Mouse (Mus musculus) hindbrain, embryonic 13.5 days (tissue): ENCODE results near the gene Gm21977. TPM values are rescaled to one million over a fixed set of nuclear protein-coding genes. Genes with fewer than 3 reads are reported as not detected.
"Not testable (repeated sequence)": the region's sequence is repeated elsewhere in the genome, so short reads cannot be mapped to it uniquely, and the experiment has no call there.

Experiments
- ATAC-seq: fragments of 200-750 bp; cut with Nextera tagmentation; 2 replicates; pipeline ENCODE4 v1.8.0; 2017; ENCODE audit warnings: moderate TSS enrichment; ENCODE audit not compliant: low FRiP score
- H3K27ac ChIP-seq: fragments of 300-500 bp; sonication (generic); 2 replicates; pipeline ENCODE4 v1.5.1; 2015; ENCODE audit warnings: inconsistent platforms, mild to moderate bottlenecking, moderate library complexity
- H3K27me3 ChIP-seq: fragments of 300-500 bp; sonication (generic); 2 replicates; pipeline ENCODE4 v1.6.1; 2015; ENCODE audit warnings: mild to moderate bottlenecking, inconsistent platforms
- H3K36me3 ChIP-seq: fragments of 300-500 bp; sonication (generic); 2 replicates; pipeline ENCODE4 v1.6.1; 2015; ENCODE audit warnings: mild to moderate bottlenecking, inconsistent platforms
- H3K4me1 ChIP-seq: fragments of 300-500 bp; sonication (generic); replicated peaks from 2 replicates; pipeline ENCODE4 v1.6.1; 2015; ENCODE audit warnings: inconsistent platforms
- H3K4me2 ChIP-seq: fragments of 300-500 bp; sonication (generic); 2 replicates; pipeline ENCODE4 v1.6.1; 2015; ENCODE audit warnings: inconsistent platforms, mild to moderate bottlenecking, moderate library complexity
- H3K4me3 ChIP-seq: fragments of 300-500 bp; sonication (generic); 2 replicates; pipeline ENCODE4 v1.5.1; 2015; ENCODE audit warnings: mild to moderate bottlenecking, inconsistent platforms
- H3K9ac ChIP-seq: fragments of 300-500 bp; sonication (generic); 2 replicates; pipeline ENCODE4 v1.6.1; 2015; ENCODE audit warnings: mild to moderate bottlenecking, inconsistent platforms
- H3K9me3 ChIP-seq: fragments of 300-500 bp; sonication (generic); 2 replicates; pipeline ENCODE4 v1.6.1; 2016; ENCODE audit warnings: inconsistent platforms
- WGBS: fragments of 180-500 bp; shearing (Covaris S2); methylation state at CpG from one replicate; pipeline ENCODE4 v1.1.7; 2015; 5-methylcytosine and 5-hydroxymethylcytosine counted together
- polyA plus RNA-seq: library from polyadenylated mRNA; unstranded; fragments of >200 nt; fragmentation: Nextera tagmentation; extraction: Ambion mirVana; gene quantifications from 2 replicates; pipeline ENCODE4 v1.2.1, GENCODE M21; 2015

Gene Gm21977
- not detected in 2 replicates for polyA plus RNA-seq

- whole genome bisulfite sequencing: no CpG with 5 or more reads among the region's 3 CpGs
- not testable (repeated sequence) for H3K4me2 ChIP-seq
These were observed at the start of gene Gm21977 for GRCm38 (mm10) chr14:42853377-42853776. TSS of gene Gm21977 (minus strand) at chr14:42853477.

More at GRCm38 (mm10) chr14:42853377-42853776, at the start of gene Gm21977:
- H3K36me3 ChIP-seq, H3K9me3 ChIP-seq, H3K27me3 ChIP-seq, H3K27ac ChIP-seq, H3K9ac ChIP-seq, ATAC-seq, H3K4me1 ChIP-seq, H3K4me3 ChIP-seq: not testable (repeated sequence)

Other genes with a start within 250 kb of the Gm21977 start
- gene Gm3633, start 211.6 kb downstream of the Gm21977 start, polyA plus RNA-seq: not detected in 2 replicates
- gene Gm10378, start 197.5 kb downstream of the Gm21977 start, polyA plus RNA-seq: not detected in 2 replicates
- not detected in 2 replicates for gene Gm3015, start 84.7 kb downstream of the Gm21977 start, polyA plus RNA-seq
- not detected in 2 replicates for gene Gm10377, start 55.5 kb downstream of the Gm21977 start, polyA plus RNA-seq
- gene Gm8082, start 140.1 kb upstream of the Gm21977 start, polyA plus RNA-seq: not detected in 2 replicates
- gene Gm10376, start 162.2 kb upstream of the Gm21977 start, polyA plus RNA-seq: not detected in 2 replicates
- not detected in 2 replicates for gene Gm8094, start 223.2 kb upstream of the Gm21977 start, polyA plus RNA-seq
- gene Gm8104, start 247.1 kb upstream of the Gm21977 start, polyA plus RNA-seq: not detected in 2 replicates